Mouse (Mus musculus) brain, embryonic 14.5 days (tissue): ENCODE data around the gene Atxn7.

Source experiments
- CTCF ChIP-seq: fragments of 200-500 bp; IDR thresholded peaks from 2 replicates; pipeline ENCODE4 v1.5.1; 2012; ENCODE audit warnings: inconsistent platforms, mild to moderate bottlenecking, moderate library complexity, borderline replicate concordance; ENCODE audit not compliant: insufficient read depth, insufficient read length; ENCODE audit errors: extremely low read depth
- POLR2A ChIP-seq: fragments of 200-500 bp; IDR thresholded peaks from 2 replicates; pipeline ENCODE4 v1.6.1; 2012; ENCODE audit warnings: mild to moderate bottlenecking, inconsistent platforms, borderline replicate concordance; ENCODE audit not compliant: poor library complexity, insufficient read depth, insufficient read length, severe bottlenecking; ENCODE audit errors: extremely low read depth

- TF ChIP-seq CTCF (no peak), POLR2A (no peak)
Observed at GRCm38 (mm10) chr14:14021244-14021643, 60.0 kb downstream of the Atxn7 start.
